Mouse (Mus musculus) cortical plate, adult 2 months (tissue): Measurements from ENCODE around the gene Plppr5. TPM values are rescaled to one million over a fixed set of nuclear protein-coding genes. Genes with fewer than 3 reads are reported as not detected.

Source experiments
- H3K27ac ChIP-seq: fragments of 200-500 bp; 2 replicates; pipeline ENCODE4 v1.5.1; 2012; ENCODE audit warnings: low read length, control low read depth, inconsistent platforms; ENCODE audit not compliant: insufficient read depth
- H3K4me1 ChIP-seq: fragments of 200-500 bp; 2 replicates; pipeline ENCODE4 v1.6.1; 2011; ENCODE audit warnings: low read length; ENCODE audit not compliant: control insufficient read depth, insufficient read depth
- H3K4me3 ChIP-seq: fragments of 200-500 bp; 2 replicates; pipeline ENCODE4 v1.5.1; 2011; ENCODE audit warnings: mild to moderate bottlenecking, low read length, control low read depth; ENCODE audit not compliant: insufficient read depth
- CTCF ChIP-seq: fragments of 200-500 bp; IDR thresholded peaks from 2 replicates; pipeline ENCODE4 v1.5.1; 2011; ENCODE audit warnings: mild to moderate bottlenecking, control low read depth, low read length; ENCODE audit not compliant: insufficient read depth; ENCODE audit errors: extremely low read depth
- POLR2A ChIP-seq: fragments of 200-500 bp; IDR thresholded peaks from 2 replicates; pipeline ENCODE4 v1.6.1; 2011; ENCODE audit warnings: mild to moderate bottlenecking, low read length, control low read depth; ENCODE audit not compliant: insufficient read depth; ENCODE audit errors: extremely low read depth
- polyA plus RNA-seq: library from polyadenylated mRNA; depleted of rRNA; stranded (reverse); fragments of >200 nt; gene quantifications from 2 replicates; pipeline ENCODE4 v1.2.3, GENCODE M21; 2012

Gene Plppr5
- polyA plus RNA-seq, 1 experiment = 12.3 TPM

GRCm38 (mm10) chr3:117684640-117685039 is 110.0 kb downstream of the Plppr5 start:
- H3K4me1 ChIP-seq = peaks cover 4% of the 10 kb centered on the region; the same call in 1 of the 2 replicates
- H3K27ac ChIP-seq = no peak overlapping the region
- H3K4me3 ChIP-seq = no peak overlapping the region
- TF ChIP-seq CTCF = no peak

- no peak overlapping the region for H3K4me3 ChIP-seq
Observed at GRCm38 (mm10) chr3:117686036-117686435, 111.4 kb downstream of the Plppr5 start.

GRCm38 (mm10) chr3:117686648-117687047 is 112.0 kb downstream of the Plppr5 start:
- H3K4me3 ChIP-seq = no peak overlapping the region
- H3K4me1 ChIP-seq = peaks cover 4% of the 10 kb centered on the region; the same call in 1 of the 2 replicates
- no peak overlapping the region; the same call in 1 of the 2 replicates for H3K27ac ChIP-seq
- TF ChIP-seq CTCF (no peak), POLR2A (no peak)

More at GRCm38 (mm10) chr3:117686036-117686435, 111.4 kb downstream of the Plppr5 start:
- no peak for TF ChIP-seq POLR2A
- no peak for TF ChIP-seq CTCF
- Histone ChIP-seq H3K27ac (no peak overlapping the region), H3K4me1 (peaks cover 4% of the 10 kb centered on the region; the same call in 1 of the 2 replicates)

GRCm38 (mm10) chr3:117694736-117695135 is 120.1 kb downstream of the Plppr5 start:
- Histone ChIP-seq H3K27ac (no peak overlapping the region), H3K4me3 (no peak overlapping the region), H3K4me1 (no peaks in the 10 kb centered on the region; the same call in 1 of the 2 replicates)
- TF ChIP-seq POLR2A = no peak

GRCm38 (mm10) chr3:117696350-117696749 is 121.7 kb downstream of the Plppr5 start:
- Histone ChIP-seq H3K4me3 (no peak overlapping the region), H3K27ac (no peak overlapping the region), H3K4me1 (no peaks in the 10 kb centered on the region; the same call in 1 of the 2 replicates)
- TF ChIP-seq POLR2A (no peak), CTCF (no peak)

- Histone ChIP-seq H3K4me1 (no peaks in the 10 kb centered on the region), H3K27ac (no peak overlapping the region), H3K4me3 (no peak overlapping the region)
- TF ChIP-seq POLR2A (no peak), CTCF (no peak)
Observed at GRCm38 (mm10) chr3:117708788-117709187, 134.2 kb downstream of the Plppr5 start.

- TF ChIP-seq CTCF (no peak), POLR2A (no peak)
- no peak overlapping the region for H3K4me3 ChIP-seq
- H3K27ac ChIP-seq = no peak overlapping the region
- H3K4me1 ChIP-seq = peaks cover 2% of the 10 kb centered on the region; the same call in 1 of the 2 replicates
Observed at GRCm38 (mm10) chr3:117716534-117717280, 142.1 kb downstream of the Plppr5 start.

GRCm38 (mm10) chr3:117723390-117723789 is 148.8 kb downstream of the Plppr5 start:
- Histone ChIP-seq H3K4me1 (no peaks in the 10 kb centered on the region), H3K27ac (no peak overlapping the region), H3K4me3 (no peak overlapping the region)
- TF ChIP-seq CTCF (no peak), POLR2A (no peak)

GRCm38 (mm10) chr3:117724521-117724920 is 149.9 kb downstream of the Plppr5 start:
- TF ChIP-seq CTCF (no peak), POLR2A (no peak)
- Histone ChIP-seq H3K4me3 (no peak overlapping the region), H3K27ac (no peak overlapping the region), H3K4me1 (no peaks in the 10 kb centered on the region)

- Histone ChIP-seq H3K4me3 (no peak overlapping the region), H3K4me1 (no peaks in the 10 kb centered on the region), H3K27ac (no peak overlapping the region)
- TF ChIP-seq CTCF = no peak
- no peak for TF ChIP-seq POLR2A
Observed at GRCm38 (mm10) chr3:117725501-117725900, 150.9 kb downstream of the Plppr5 start.

- Histone ChIP-seq H3K4me3 (no peak overlapping the region), H3K4me1 (no peaks in the 10 kb centered on the region), H3K27ac (no peak overlapping the region)
- TF ChIP-seq POLR2A (no peak), CTCF (no peak)
Observed at GRCm38 (mm10) chr3:117728136-117728535, 153.5 kb downstream of the Plppr5 start.
